Mouse (Mus musculus) spleen, embryonic (tissue): ENCODE results near the gene Tcp10c.
"Not testable (repeated sequence)": the region's sequence is repeated elsewhere in the genome, so short reads cannot be mapped to it uniquely, and the experiment has no call there.

Experiments
- CTCF ChIA-PET: fragments of 350-600 bp; sonication (Branson Sonifier 250); formaldehyde crosslinking; loops from one replicate; lab custom pipeline; 2022; lab: Charles Lee

The Tcp10c gene

GRCm38 (mm10) chr17:13391020-13391419 is 36.6 kb downstream of the Tcp10c start:
- CTCF ChIA-PET: not testable (repeated sequence)

DNA sequence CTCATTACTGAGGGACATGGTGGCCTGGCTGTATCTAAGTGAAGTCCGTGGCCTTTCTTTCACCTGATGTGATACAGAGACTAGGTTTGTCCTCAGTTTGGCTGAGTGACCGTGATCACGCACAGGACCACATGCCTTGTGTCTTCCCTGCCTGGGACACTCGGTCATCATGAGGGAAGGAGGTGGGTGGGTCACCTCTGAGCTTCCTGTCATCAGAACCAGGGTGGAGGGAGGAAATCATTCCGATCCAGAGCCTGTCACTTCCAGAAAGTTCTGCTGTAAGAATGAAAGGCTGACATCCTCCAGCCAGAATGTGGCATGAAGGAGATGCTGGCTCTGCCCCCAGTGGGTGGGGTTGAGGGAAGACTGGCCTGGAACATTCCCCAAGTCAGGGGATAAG is 45.6 kb downstream of the Tcp10c start:
- CTCF ChIA-PET: not testable (repeated sequence)

DNA sequence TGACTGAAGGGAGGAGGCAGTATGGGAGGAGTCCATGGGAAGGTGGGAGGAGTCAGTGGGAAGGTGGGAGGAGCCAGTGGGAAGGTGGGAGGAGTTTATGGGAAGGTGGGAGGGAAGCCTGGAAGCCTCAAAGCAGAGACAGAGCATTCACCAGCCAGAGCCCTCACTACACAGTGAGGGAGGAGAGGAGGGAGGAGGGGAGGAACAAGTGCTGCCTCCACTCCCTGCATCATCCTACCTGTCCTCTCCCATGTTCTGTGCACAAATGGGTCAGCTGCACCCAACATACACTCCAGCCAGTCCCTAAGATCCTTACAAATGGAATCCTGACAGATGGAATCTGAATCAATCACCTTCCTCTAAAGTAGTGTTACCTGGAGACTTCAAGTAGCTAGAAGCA is 47.7 kb downstream of the Tcp10c start:
- CTCF ChIA-PET: not testable (repeated sequence)

DNA sequence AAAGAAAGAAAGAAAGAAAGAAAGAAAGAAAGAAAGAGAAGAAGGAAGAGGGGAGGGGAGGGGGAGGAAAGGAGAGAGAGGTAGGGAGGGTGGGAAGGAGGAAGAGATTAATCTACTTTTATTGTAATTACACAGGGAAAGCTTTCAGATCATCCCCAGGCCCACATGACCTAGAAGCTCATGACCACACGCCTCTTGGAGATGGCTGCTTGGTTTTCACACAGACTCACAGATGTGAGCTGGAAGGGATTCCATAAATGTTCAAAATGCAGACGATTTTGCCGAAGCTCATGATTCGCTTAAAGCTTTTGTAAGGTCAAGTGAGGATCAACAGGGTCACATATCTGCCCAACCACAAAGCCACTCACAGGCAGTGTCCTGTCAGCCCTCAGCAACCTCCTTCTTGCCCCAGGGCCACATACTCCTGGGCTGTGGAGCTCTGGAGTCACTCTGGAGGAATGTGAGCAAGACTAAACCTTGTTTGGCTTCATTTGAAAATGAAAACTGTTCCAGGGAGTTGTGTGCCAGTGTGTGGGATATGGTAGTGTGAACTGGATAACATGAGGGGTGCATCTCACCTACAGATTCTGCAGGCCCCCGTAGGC is 49.3 kb downstream of the Tcp10c start:
- CTCF ChIA-PET: not testable (repeated sequence)

- CTCF ChIA-PET: not testable (repeated sequence)
Measured at GRCm38 (mm10) chr17:13406023-13406422, 51.7 kb downstream of the Tcp10c start.

GRCm38 (mm10) chr17:13406701-13407100 is 52.3 kb downstream of the Tcp10c start:
- CTCF ChIA-PET: not testable (repeated sequence)

DNA sequence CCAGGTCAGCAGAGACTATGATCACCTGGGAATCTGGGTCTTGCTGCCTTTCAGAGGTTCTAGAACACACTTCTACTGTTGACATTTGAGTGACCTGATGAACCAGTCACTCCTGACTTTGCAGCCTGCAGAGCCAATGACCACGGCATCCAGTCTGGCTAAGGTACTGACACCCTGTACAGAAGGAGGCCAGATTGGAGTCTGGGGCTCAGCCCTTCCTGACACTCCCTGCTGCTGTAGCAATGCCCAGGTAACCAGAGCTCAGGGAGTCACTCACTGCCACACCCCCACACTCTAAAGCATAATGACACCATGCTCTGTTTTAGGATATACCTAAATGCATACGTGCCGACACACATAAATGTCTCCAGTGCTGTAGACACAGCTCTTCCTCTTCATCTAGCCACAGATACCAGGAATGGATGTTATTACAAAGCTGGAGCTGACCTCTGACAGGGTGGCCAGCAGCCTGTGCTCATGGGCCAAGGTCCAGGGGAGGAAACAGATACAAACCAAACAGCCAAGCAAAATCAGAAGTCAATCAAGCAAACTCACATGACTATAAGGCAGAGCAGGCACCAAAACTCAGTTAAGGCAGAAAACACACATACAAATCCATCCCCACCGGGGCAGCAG is 53.4 kb downstream of the Tcp10c start:
- CTCF ChIA-PET: not testable (repeated sequence)

DNA sequence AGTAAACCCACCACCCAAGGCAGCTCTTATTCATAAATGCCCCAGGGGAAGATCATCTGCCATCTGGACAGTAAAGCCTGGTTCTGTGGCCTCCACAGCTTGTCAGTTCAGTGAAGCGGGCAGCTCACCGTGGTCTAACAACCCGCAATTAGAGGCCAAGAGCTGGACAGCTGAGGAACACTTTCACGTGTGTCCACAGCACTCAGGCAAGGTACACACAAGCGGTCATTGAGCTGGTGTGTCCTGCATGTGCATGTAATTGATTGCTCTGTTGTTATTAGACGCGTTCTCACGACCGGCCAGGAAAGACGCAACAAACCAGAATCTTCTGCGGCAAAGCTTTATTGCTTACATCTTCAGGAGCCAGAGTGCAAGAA is 53.9 kb downstream of the Tcp10c start:
- CTCF ChIA-PET: not testable (repeated sequence)

- CTCF ChIA-PET: not testable (repeated sequence)
Measured at GRCm38 (mm10) chr17:13421022-13421591, 66.7 kb downstream of the Tcp10c start.

- CTCF ChIA-PET: not testable (repeated sequence)
Measured at GRCm38 (mm10) chr17:13422638-13423037, 68.3 kb downstream of the Tcp10c start.

GRCm38 (mm10) chr17:13423373-13424024 is 69.1 kb downstream of the Tcp10c start:
- CTCF ChIA-PET: not testable (repeated sequence)

- CTCF ChIA-PET: not testable (repeated sequence)
Measured at GRCm38 (mm10) chr17:13424321-13424720, 69.9 kb downstream of the Tcp10c start.

GRCm38 (mm10) chr17:13425694-13426093 is 71.3 kb downstream of the Tcp10c start:
- CTCF ChIA-PET: not testable (repeated sequence)

DNA sequence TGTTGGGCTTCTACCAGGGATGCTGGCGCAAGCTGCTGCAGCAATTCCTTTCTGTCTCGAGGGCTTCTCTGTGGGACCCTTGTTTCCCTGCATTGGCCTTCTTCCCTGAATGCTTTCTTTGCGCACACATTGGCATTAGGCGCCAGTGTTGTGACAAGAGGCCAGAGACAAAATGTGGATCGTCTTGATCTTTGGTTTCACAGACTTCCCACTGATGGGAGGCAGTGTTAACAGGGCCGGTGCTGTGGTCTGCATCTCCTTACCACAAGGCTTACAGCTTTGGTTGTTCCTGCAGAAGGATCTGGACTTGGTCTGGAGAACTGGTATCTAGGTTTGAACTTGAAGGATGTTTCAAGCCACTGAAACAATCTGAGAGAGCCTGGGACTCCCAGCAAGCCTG is 72.1 kb downstream of the Tcp10c start:
- CTCF ChIA-PET: not testable (repeated sequence)
